Mouse (Mus musculus): ENCODE measurements at regions not wholly inside any gene's neighbourhood (a gene's known extent, or its start where the extent isn't known, plus 50 kb on each side); places are given as distances from the start of the nearest gene placed in this dataset.
A peak's percentile ranks its signal among the peaks of the same experiment; 100 is the strongest.

DNA sequence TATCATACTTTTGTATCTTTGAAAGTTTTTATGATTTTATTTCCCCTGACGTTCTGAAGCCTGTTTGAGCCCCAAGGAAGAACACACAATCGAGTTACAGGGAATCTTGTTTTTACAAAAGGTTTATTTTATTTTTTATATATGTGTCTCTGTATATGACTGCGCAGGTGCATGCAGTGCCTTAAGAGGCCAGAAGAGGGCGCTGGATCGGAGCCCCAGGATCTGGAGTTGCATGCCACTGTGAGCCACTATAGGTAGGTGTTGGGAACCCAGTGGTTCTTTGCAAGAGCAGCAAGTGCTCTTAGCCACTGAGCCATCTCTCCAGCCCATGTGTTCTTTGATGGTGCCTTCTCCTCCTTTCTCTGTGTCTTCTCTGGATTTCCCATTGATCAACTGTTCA lies 292.3 kb downstream of the CK137956 start:
- ATAC-seq: no peak
- Histone ChIP-seq H3K4me1 (replicated peaks; ENCODE audit: control insufficient read depth, insufficient read depth, low read length) (0 out of 2 replicates have a peak, but pooled peaks cover 2% of the 10 kb centered on the region), H3K27me3 (replicated peaks; ENCODE audit: control insufficient read depth, insufficient read depth, low read length) (no peaks in the 10 kb centered on the region), H3K27ac (ENCODE audit: low read length) (no peak overlapping the region), H3K9ac (replicated peaks; ENCODE audit: low read depth, low read length) (no peak overlapping the region), H3K4me2 (ENCODE audit: low read length) (no peak overlapping the region), H3K36me3 (ENCODE audit: control insufficient read depth, insufficient read depth) (no peaks in the 10 kb centered on the region), H3K9me3 (ENCODE audit: control insufficient read depth, low read length) (no peaks in the 10 kb centered on the region), H3K4me3 (replicated peaks; ENCODE audit: low read length) (no peak overlapping the region)
- 66% methylated on average over 5 of the region's 5 CpGs for WGBS

DNA sequence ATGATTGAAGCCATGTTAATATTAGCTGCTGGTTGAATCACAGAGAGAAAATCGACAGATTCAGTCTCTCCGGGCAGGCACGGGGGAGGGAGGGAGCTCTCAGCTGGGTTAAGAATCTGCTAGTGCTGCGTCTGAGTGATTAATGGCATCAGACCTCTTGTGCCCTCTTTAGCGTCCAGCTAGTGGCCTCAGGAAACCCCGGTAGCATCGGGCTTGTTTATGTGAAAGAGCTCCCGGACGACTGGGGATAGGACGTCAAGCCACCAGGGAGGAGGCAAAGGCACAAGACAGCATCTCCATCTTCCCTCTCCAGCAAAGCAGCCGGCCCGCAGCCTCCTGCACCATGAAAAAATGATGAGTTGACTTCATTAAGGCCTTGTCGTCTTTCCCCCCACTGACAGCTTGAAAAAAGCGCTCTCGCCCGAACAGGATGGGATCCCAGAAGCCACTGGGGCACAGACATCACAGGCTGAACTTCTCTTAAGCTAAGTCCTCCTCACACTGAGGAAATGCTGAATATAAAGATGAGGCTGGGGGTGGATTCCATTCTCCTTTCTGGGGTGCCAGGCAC lies 294.9 kb downstream of the CK137956 start:
- no peak overlapping the region for H3K4me3 ChIP-seq (replicated peaks; ENCODE audit: low read length)
- H3K36me3 ChIP-seq (ENCODE audit: control insufficient read depth, insufficient read depth): no peaks in the 10 kb centered on the region
- H3K4me1 ChIP-seq (replicated peaks; ENCODE audit: control insufficient read depth, insufficient read depth, low read length): 0 out of 2 replicates have a peak, but pooled peaks cover 2% of the 10 kb centered on the region
- no peak overlapping the region for H3K9ac ChIP-seq (replicated peaks; ENCODE audit: low read depth, low read length)
- H3K4me2 ChIP-seq (ENCODE audit: low read length): no peak overlapping the region
- H3K27me3 ChIP-seq (replicated peaks; ENCODE audit: control insufficient read depth, insufficient read depth, low read length): no peaks in the 10 kb centered on the region
- no peak for ATAC-seq
- WGBS: 78% methylated on average over 16 of the region's 16 CpGs
- H3K27ac ChIP-seq (ENCODE audit: low read length): no peak overlapping the region
- H3K9me3 ChIP-seq (ENCODE audit: control insufficient read depth, low read length): no peaks in the 10 kb centered on the region

DNA sequence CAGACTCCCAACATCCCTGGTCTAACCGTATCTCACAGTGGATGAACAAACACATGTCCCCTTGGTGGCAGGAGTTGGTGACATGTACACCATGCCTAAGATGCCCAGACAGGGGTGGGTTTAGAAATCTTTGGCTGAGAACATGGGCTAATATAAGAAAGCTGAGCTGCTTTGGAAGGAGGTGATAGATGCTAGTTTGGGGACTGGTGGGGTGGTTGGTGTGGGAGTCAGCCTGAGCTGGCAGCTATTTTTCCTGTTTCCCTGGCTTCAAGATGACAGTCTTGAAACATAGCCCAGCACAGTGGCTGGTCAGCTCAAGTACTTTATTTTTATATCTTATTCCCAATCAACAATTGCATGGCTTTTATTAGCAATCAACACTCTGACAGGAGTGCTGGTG lies 302.0 kb upstream of the Gjb5 start:
- ATAC-seq: no peak
- no peak overlapping the region for H3K4me3 ChIP-seq (replicated peaks; ENCODE audit: low read length)
- H3K27ac ChIP-seq (ENCODE audit: low read length): no peak overlapping the region
- no peaks in the 10 kb centered on the region for H3K9me3 ChIP-seq (ENCODE audit: control insufficient read depth, low read length)
- 96% methylated on average over 1 of the region's 1 CpGs for WGBS
- no peak overlapping the region for H3K9ac ChIP-seq (replicated peaks; ENCODE audit: low read depth, low read length)
- no peaks in the 10 kb centered on the region for H3K4me1 ChIP-seq (replicated peaks; ENCODE audit: control insufficient read depth, insufficient read depth, low read length)
- no peaks in the 10 kb centered on the region for H3K27me3 ChIP-seq (replicated peaks; ENCODE audit: control insufficient read depth, insufficient read depth, low read length)
- H3K4me2 ChIP-seq (ENCODE audit: low read length): no peak overlapping the region
- no peaks in the 10 kb centered on the region for H3K36me3 ChIP-seq (ENCODE audit: control insufficient read depth, insufficient read depth)

DNA sequence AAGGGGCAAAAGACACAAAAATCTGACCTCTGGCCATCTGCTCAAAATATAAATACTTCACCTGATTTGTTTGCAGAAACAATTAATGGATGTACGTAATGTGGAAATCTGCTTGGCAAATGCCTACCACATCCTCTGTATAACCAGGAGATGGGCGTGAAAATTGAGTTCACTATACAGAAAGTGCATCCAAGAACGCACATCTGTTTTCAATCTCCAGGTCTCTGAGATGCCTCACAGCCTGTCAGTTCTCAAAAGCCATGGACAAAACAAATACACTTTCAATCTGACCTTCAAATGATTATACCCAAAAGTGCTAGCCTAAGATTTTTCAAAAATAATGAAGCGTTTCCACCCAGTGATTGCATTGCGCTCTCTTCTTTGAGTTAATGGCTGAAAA lies 293.6 kb upstream of the Gjb5 start:
- WGBS: 91% methylated on average over 5 of the region's 5 CpGs
- no peak overlapping the region for H3K27ac ChIP-seq (ENCODE audit: low read length)
- no peaks in the 10 kb centered on the region for H3K36me3 ChIP-seq (ENCODE audit: control insufficient read depth, insufficient read depth)

DNA sequence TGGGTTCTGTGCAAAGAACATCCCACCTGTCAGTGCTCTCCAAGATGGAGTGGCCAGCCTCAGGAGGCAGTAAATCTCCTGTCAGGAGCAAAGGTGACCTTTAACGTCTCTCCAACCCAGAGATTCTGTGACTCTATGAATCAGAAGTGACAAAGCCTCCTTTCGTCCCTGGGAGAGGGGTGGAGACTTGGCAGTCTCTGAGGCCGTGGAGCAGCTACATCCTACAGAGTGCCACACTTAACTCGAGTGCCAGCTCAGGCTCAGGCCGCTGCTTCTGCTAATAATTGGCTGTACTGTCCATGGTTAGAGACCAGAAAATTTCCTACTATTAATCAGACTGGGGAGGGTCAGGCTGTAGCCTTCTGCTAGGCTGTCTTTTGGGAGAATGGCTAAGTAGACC lies 290.0 kb upstream of the Gjb5 start:
- WGBS: 31% methylated on average over 5 of the region's 5 CpGs
- ATAC-seq: no peak
- H3K9ac ChIP-seq (replicated peaks; ENCODE audit: low read depth, low read length): no peak overlapping the region

More for the DNA sequence above, 293.6 kb upstream of the Gjb5 start:
- no peaks in the 10 kb centered on the region for H3K9me3 ChIP-seq (ENCODE audit: control insufficient read depth, low read length)
- no peak for ATAC-seq
- H3K4me3 ChIP-seq (replicated peaks; ENCODE audit: low read length): no peak overlapping the region
- no peak overlapping the region for H3K4me2 ChIP-seq (ENCODE audit: low read length)
- H3K4me1 ChIP-seq (replicated peaks; ENCODE audit: control insufficient read depth, insufficient read depth, low read length): no peaks in the 10 kb centered on the region
- H3K9ac ChIP-seq (replicated peaks; ENCODE audit: low read depth, low read length): no peak overlapping the region
- no peaks in the 10 kb centered on the region for H3K27me3 ChIP-seq (replicated peaks; ENCODE audit: control insufficient read depth, insufficient read depth, low read length)

DNA sequence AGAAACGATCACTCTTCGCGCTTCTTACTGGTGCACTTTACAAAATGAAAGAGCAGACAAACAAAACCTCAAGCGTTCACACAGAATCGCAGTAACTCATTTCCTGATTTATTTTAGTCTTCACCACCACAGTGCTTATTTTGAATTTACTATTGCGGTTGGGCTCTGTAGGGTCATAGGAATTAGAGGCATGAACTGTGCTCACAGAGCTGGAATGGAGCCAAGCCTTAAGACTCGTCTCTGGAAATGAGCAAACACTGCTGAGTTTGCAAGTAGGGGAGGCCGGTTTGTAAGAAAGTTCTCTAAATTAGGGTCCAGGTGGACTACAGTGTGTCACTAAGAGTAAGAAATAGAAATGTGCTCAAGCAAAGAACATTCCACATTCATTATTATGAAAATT lies 289.2 kb upstream of the Gjb5 start:
- Histone ChIP-seq H3K27me3 (replicated peaks; ENCODE audit: control insufficient read depth, insufficient read depth, low read length) (no peaks in the 10 kb centered on the region), H3K9ac (replicated peaks; ENCODE audit: low read depth, low read length) (no peak overlapping the region), H3K36me3 (ENCODE audit: control insufficient read depth, insufficient read depth) (no peaks in the 10 kb centered on the region), H3K4me3 (replicated peaks; ENCODE audit: low read length) (no peak overlapping the region), H3K4me2 (ENCODE audit: low read length) (no peak overlapping the region), H3K4me1 (replicated peaks; ENCODE audit: control insufficient read depth, insufficient read depth, low read length) (no peaks in the 10 kb centered on the region), H3K9me3 (ENCODE audit: control insufficient read depth, low read length) (no peaks in the 10 kb centered on the region), H3K27ac (ENCODE audit: low read length) (no peak overlapping the region)
- no peak for ATAC-seq
- WGBS: 62% methylated on average over 8 of the region's 8 CpGs

More for the DNA sequence above, 290.0 kb upstream of the Gjb5 start:
- Histone ChIP-seq H3K27me3 (replicated peaks; ENCODE audit: control insufficient read depth, insufficient read depth, low read length) (no peaks in the 10 kb centered on the region), H3K9me3 (ENCODE audit: control insufficient read depth, low read length) (no peaks in the 10 kb centered on the region), H3K36me3 (ENCODE audit: control insufficient read depth, insufficient read depth) (no peaks in the 10 kb centered on the region), H3K27ac (ENCODE audit: low read length) (no peak overlapping the region), H3K4me3 (replicated peaks; ENCODE audit: low read length) (no peak overlapping the region), H3K4me1 (replicated peaks; ENCODE audit: control insufficient read depth, insufficient read depth, low read length) (no peaks in the 10 kb centered on the region), H3K4me2 (ENCODE audit: low read length) (no peak overlapping the region)

DNA sequence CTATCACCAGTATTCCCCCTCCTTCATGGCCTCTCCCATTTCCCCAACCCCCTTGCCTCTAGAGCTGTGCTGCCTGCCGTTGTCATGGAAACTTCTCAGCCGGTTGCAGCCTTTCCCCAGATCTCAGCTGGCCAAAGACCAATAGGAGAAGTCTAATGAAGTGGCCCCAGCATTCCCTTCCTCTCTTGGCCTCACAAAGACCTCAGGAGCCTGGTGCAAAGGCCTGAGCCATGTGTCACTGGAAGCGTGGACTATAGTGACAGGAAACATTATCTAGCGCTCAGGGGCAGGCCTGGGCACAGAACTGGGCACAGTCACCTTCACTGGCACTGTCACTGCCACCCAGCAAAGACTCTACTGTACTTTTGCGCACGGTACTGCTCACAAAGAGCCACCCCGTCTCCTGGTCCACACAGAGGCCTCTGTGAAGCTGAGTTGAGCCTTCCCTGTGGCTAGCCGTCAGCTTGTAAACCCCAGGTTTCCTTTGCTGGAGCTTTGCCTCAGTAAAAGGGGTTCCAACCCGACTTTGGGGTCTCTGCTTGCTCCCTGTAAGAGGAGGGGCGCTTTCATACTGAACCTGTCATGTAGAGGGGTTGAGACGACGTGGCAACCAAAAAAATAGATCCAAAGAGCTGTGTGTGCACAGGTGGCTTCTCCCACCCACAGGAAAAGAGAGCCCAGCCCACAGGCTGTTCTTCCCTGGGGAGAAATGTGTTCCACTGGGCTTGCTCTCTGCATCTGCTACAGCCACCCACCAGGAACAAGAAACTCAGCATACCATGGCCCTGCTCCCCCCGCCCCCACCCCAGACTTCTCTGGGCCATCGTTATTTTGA lies 282.5 kb upstream of the Gjb5 start:
- 23% methylated on average over 14 of the region's 14 CpGs for WGBS
- 0 out of 2 replicates have a peak overlapping the region, but pooled peaks have one; percentile 27 for H3K9ac ChIP-seq (replicated peaks; ENCODE audit: low read depth, low read length)
- ATAC-seq: peak; percentile 91

DNA sequence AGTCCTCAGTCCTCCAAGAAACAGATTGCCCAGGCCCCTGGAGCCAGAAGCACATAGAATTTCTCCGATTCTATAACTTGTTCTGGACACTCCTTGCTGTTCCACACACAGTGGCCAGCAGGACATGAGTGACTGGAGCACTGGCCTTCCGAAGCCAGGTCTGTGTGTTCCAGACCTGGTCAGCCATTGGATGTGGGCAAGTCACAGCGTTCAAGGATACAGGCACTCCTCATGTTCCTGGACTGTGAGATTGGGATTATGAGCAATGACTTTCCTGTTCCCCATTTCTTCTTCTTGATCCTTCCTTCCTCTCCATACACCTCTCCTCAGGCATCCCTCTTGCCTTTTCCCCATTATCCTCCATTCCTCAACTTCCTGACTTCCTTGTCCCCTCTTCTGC lies 281.8 kb upstream of the Gjb5 start:
- Histone ChIP-seq H3K4me2 (ENCODE audit: low read length) (no peak overlapping the region), H3K4me3 (replicated peaks; ENCODE audit: low read length) (no peak overlapping the region), H3K27ac (ENCODE audit: low read length) (peak overlapping the region; percentile 20; the same call in 1 of the 2 replicates), H3K9me3 (ENCODE audit: control insufficient read depth, low read length) (no peaks in the 10 kb centered on the region), H3K27me3 (replicated peaks; ENCODE audit: control insufficient read depth, insufficient read depth, low read length) (no peaks in the 10 kb centered on the region), H3K9ac (replicated peaks; ENCODE audit: low read depth, low read length) (no peak overlapping the region), H3K4me1 (replicated peaks; ENCODE audit: control insufficient read depth, insufficient read depth, low read length) (peaks cover 28% of the 10 kb centered on the region), H3K36me3 (ENCODE audit: control insufficient read depth, insufficient read depth) (no peaks in the 10 kb centered on the region)
- 88% methylated on average over 3 of the region's 3 CpGs for WGBS
- peak; percentile 11; the same call in 1 of the 2 replicates for ATAC-seq

More for the DNA sequence above, 282.5 kb upstream of the Gjb5 start:
- Histone ChIP-seq H3K27me3 (replicated peaks; ENCODE audit: control insufficient read depth, insufficient read depth, low read length) (no peaks in the 10 kb centered on the region), H3K4me1 (replicated peaks; ENCODE audit: control insufficient read depth, insufficient read depth, low read length) (peaks cover 28% of the 10 kb centered on the region), H3K36me3 (ENCODE audit: control insufficient read depth, insufficient read depth) (no peaks in the 10 kb centered on the region), H3K9me3 (ENCODE audit: control insufficient read depth, low read length) (no peaks in the 10 kb centered on the region), H3K4me3 (replicated peaks; ENCODE audit: low read length) (no peak overlapping the region), H3K27ac (ENCODE audit: low read length) (peak overlapping the region; percentile 74), H3K4me2 (ENCODE audit: low read length) (peak overlapping the region; percentile 9; the same call in 1 of the 2 replicates)

DNA sequence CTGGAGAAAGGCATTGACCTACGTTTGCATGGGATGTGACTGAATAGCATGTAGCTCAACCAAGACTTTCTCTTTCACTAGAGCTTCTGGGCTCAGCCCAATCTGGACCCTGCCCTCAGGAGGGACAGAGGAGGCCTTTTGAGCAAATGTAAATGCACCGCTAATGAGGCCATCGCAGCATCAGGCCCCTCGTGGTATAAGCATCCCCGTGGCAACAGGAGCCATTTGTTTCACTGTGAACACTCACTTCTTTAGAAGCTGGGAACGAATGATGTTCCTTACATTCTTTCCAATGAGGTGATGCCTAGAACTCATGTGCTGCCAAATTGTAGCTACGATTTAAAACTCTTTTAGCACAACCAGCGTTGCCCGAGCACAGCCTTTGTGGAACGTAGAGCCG lies 279.0 kb upstream of the Gjb5 start:
- H3K9ac ChIP-seq (replicated peaks; ENCODE audit: low read depth, low read length): 0 out of 2 replicates have a peak overlapping the region, but pooled peaks have one; percentile 26
- H3K4me3 ChIP-seq (replicated peaks; ENCODE audit: low read length): no peak overlapping the region
- H3K27me3 ChIP-seq (replicated peaks; ENCODE audit: control insufficient read depth, insufficient read depth, low read length): no peaks in the 10 kb centered on the region
- H3K27ac ChIP-seq (ENCODE audit: low read length): 0 out of 2 replicates have a peak overlapping the region, but pooled peaks have one; percentile 23
- H3K4me1 ChIP-seq (replicated peaks; ENCODE audit: control insufficient read depth, insufficient read depth, low read length): peaks cover 28% of the 10 kb centered on the region
- no peaks in the 10 kb centered on the region for H3K9me3 ChIP-seq (ENCODE audit: control insufficient read depth, low read length)
- no peak for ATAC-seq
- H3K36me3 ChIP-seq (ENCODE audit: control insufficient read depth, insufficient read depth): no peaks in the 10 kb centered on the region
- 12% methylated on average over 11 of the region's 11 CpGs for WGBS
- peak overlapping the region; percentile 29; the same call in 1 of the 2 replicates for H3K4me2 ChIP-seq (ENCODE audit: low read length)

Data from forebrain, embryonic 16.5 days (tissue).